Mouse (Mus musculus) macrophage (primary cell): ENCODE measurements at regions not wholly inside any gene's neighbourhood (a gene's known extent, or its start where the extent isn't known, plus 50 kb on each side); places are given as distances from the start of the nearest gene placed in this dataset.

Experiments used
- H3K27ac ChIP-seq: fragments of 350-480 bp; formaldehyde crosslinking; 2 replicates; pipeline ENCODE4 v1.9.0; 2021
- H3K36me3 ChIP-seq: fragments of 350-480 bp; formaldehyde crosslinking; 2 replicates; pipeline ENCODE4 v1.9.0; 2021; ENCODE audit errors: inconsistent target
- H3K4me3 ChIP-seq: fragments of 350-480 bp; formaldehyde crosslinking; 2 replicates; pipeline ENCODE4 v1.9.0; 2021; ENCODE audit errors: inconsistent target
- H3K79me2 ChIP-seq: fragments of 350-480 bp; formaldehyde crosslinking; 2 replicates; pipeline ENCODE4 v1.9.0; 2021; ENCODE audit errors: inconsistent target
- WGBS: methylation state at CpG from one replicate; pipeline ENCODE4 v1.1.7; 2026; ENCODE audit warnings: inconsistent platforms; ENCODE audit not compliant: missing documents; 5-methylcytosine and 5-hydroxymethylcytosine counted together

- Histone ChIP-seq H3K4me3 (no peak overlapping the region), H3K36me3 (no peaks in the 10 kb centered on the region), H3K27ac (no peak overlapping the region), H3K79me2 (no peaks in the 10 kb centered on the region)
- 95% methylated on average over 14 of the region's 14 CpGs for WGBS
Measured at GRCm38 (mm10) chr13:46159354-46159753, 114.2 kb upstream of the Stmnd1 start.

- no peaks in the 10 kb centered on the region for H3K79me2 ChIP-seq
- no peak overlapping the region for H3K27ac ChIP-seq
- H3K4me3 ChIP-seq, result no peak overlapping the region
- 98% methylated on average over 14 of the region's 14 CpGs for WGBS
- no peaks in the 10 kb centered on the region for H3K36me3 ChIP-seq
Measured at GRCm38 (mm10) chr13:46153282-46154260, 120.0 kb upstream of the Stmnd1 start.

- Histone ChIP-seq H3K4me3 (no peak overlapping the region), H3K27ac (no peak overlapping the region), H3K36me3 (no peaks in the 10 kb centered on the region), H3K79me2 (no peaks in the 10 kb centered on the region)
- whole genome bisulfite sequencing, result 81% methylated on average over 2 of the region's 3 CpGs
Measured at GRCm38 (mm10) chr13:46140006-46140405, 133.5 kb upstream of the Stmnd1 start.

- Histone ChIP-seq H3K36me3 (no peaks in the 10 kb centered on the region), H3K4me3 (no peak overlapping the region), H3K27ac (no peak overlapping the region), H3K79me2 (no peaks in the 10 kb centered on the region)
- WGBS, result 70% methylated on average over 5 of the region's 5 CpGs
Measured at GRCm38 (mm10) chr13:46139251-46139650, 134.3 kb upstream of the Stmnd1 start.

- H3K4me3 ChIP-seq, result no peak overlapping the region
- 86% methylated on average over 7 of the region's 8 CpGs for WGBS
- no peaks in the 10 kb centered on the region for H3K36me3 ChIP-seq
Measured at GRCm38 (mm10) chr13:46135411-46135810, 138.1 kb upstream of the Stmnd1 start.

GRCm38 (mm10) chr13:46129236-46129855, 144.2 kb upstream of the Stmnd1 start:
- no peaks in the 10 kb centered on the region for H3K79me2 ChIP-seq
- WGBS, result 89% methylated on average over 9 of the region's 9 CpGs
- H3K36me3 ChIP-seq, result no peaks in the 10 kb centered on the region
- no peak overlapping the region for H3K4me3 ChIP-seq
- H3K27ac ChIP-seq, result no peak overlapping the region

More at GRCm38 (mm10) chr13:46135411-46135810, 138.1 kb upstream of the Stmnd1 start:
- Histone ChIP-seq H3K27ac (no peak overlapping the region), H3K79me2 (no peaks in the 10 kb centered on the region)

- no peak overlapping the region for H3K4me3 ChIP-seq
- WGBS, result 86% methylated on average over 3 of the region's 3 CpGs
- H3K36me3 ChIP-seq, result no peaks in the 10 kb centered on the region
- H3K79me2 ChIP-seq, result no peaks in the 10 kb centered on the region
- H3K27ac ChIP-seq, result no peak overlapping the region
Measured at GRCm38 (mm10) chr13:46123446-46123845, 150.1 kb upstream of the Stmnd1 start.

GRCm38 (mm10) chr13:46116576-46116975, 151.8 kb upstream of the Atxn1 start:
- H3K27ac ChIP-seq, result no peak overlapping the region
- H3K79me2 ChIP-seq, result no peaks in the 10 kb centered on the region
- WGBS, result 90% methylated on average over 4 of the region's 4 CpGs
- H3K36me3 ChIP-seq, result no peaks in the 10 kb centered on the region
- H3K4me3 ChIP-seq, result no peak overlapping the region

GRCm38 (mm10) chr13:46104971-46105370, 140.2 kb upstream of the Atxn1 start:
- Histone ChIP-seq H3K36me3 (no peaks in the 10 kb centered on the region), H3K79me2 (no peaks in the 10 kb centered on the region), H3K27ac (no peak overlapping the region), H3K4me3 (no peak overlapping the region)
- 84% methylated on average over 6 of the region's 6 CpGs for WGBS

GRCm38 (mm10) chr13:46098621-46099020, 133.8 kb upstream of the Atxn1 start:
- Histone ChIP-seq H3K79me2 (no peaks in the 10 kb centered on the region), H3K36me3 (no peaks in the 10 kb centered on the region), H3K4me3 (no peak overlapping the region), H3K27ac (no peak overlapping the region)
- WGBS, result 69% methylated on average over 7 of the region's 7 CpGs

GRCm38 (mm10) chr13:46098131-46098530, 133.3 kb upstream of the Atxn1 start:
- WGBS, result 87% methylated on average over 7 of the region's 7 CpGs
- H3K27ac ChIP-seq, result no peak overlapping the region
- no peak overlapping the region for H3K4me3 ChIP-seq
- H3K36me3 ChIP-seq, result no peaks in the 10 kb centered on the region
- H3K79me2 ChIP-seq, result no peaks in the 10 kb centered on the region

- no peak overlapping the region for H3K27ac ChIP-seq
- H3K36me3 ChIP-seq, result no peaks in the 10 kb centered on the region
- H3K79me2 ChIP-seq, result no peaks in the 10 kb centered on the region
- 0% methylated on average over 5 of the region's 5 CpGs for WGBS
- no peak overlapping the region for H3K4me3 ChIP-seq
Measured at GRCm38 (mm10) chr13:46096968-46097367, 132.2 kb upstream of the Atxn1 start.

- H3K4me3 ChIP-seq, result no peak overlapping the region
- H3K27ac ChIP-seq, result no peak overlapping the region
- no peaks in the 10 kb centered on the region for H3K79me2 ChIP-seq
- WGBS, result 67% methylated on average over 8 of the region's 8 CpGs
- no peaks in the 10 kb centered on the region for H3K36me3 ChIP-seq
Measured at GRCm38 (mm10) chr13:46096416-46096815, 131.6 kb upstream of the Atxn1 start.

GRCm38 (mm10) chr13:46092787-46093186, 128.0 kb upstream of the Atxn1 start:
- 95% methylated on average over 3 of the region's 3 CpGs for whole genome bisulfite sequencing
- H3K27ac ChIP-seq, result no peak overlapping the region
- no peak overlapping the region for H3K4me3 ChIP-seq
- H3K36me3 ChIP-seq, result no peaks in the 10 kb centered on the region
- H3K79me2 ChIP-seq, result no peaks in the 10 kb centered on the region

GRCm38 (mm10) chr13:46091109-46091508, 126.3 kb upstream of the Atxn1 start:
- 8% methylated on average over 5 of the region's 5 CpGs for WGBS
- Histone ChIP-seq H3K4me3 (no peak overlapping the region), H3K36me3 (no peaks in the 10 kb centered on the region), H3K79me2 (no peaks in the 10 kb centered on the region), H3K27ac (no peak overlapping the region)
